Mouse (Mus musculus) brown adipose tissue, adult 24 weeks (tissue): ENCODE results near the gene Nrn1. TPM values are rescaled to one million over a fixed set of nuclear protein-coding genes. Genes with fewer than 3 reads are reported as not detected.

Source experiments
- H3K27ac ChIP-seq: fragments of 200-500 bp; replicated peaks from 2 replicates; pipeline ENCODE4 v1.5.1; 2012; ENCODE audit warnings: low read depth, mild to moderate bottlenecking, low read length
- H3K4me1 ChIP-seq: fragments of 200-500 bp; 2 replicates; pipeline ENCODE4 v1.6.1; 2012; ENCODE audit warnings: low read length, mixed read lengths; ENCODE audit not compliant: control insufficient read depth, insufficient read depth, insufficient read length
- H3K4me3 ChIP-seq: fragments of 200-500 bp; 2 replicates; pipeline ENCODE4 v1.5.1; 2012; ENCODE audit warnings: low read depth, mild to moderate bottlenecking, low read length, moderate library complexity; ENCODE audit not compliant: insufficient read depth
- polyA plus RNA-seq: library from polyadenylated mRNA; stranded (reverse); fragments of >200 nt; gene quantifications from 2 replicates; pipeline ENCODE4 v1.2.4, GENCODE M21; 2012; ENCODE audit not compliant: missing spikeins, insufficient read depth, insufficient read length

The Nrn1 gene
- polyA plus RNA-seq = 7.0 and 7.5 TPM in 2 replicates

DNA sequence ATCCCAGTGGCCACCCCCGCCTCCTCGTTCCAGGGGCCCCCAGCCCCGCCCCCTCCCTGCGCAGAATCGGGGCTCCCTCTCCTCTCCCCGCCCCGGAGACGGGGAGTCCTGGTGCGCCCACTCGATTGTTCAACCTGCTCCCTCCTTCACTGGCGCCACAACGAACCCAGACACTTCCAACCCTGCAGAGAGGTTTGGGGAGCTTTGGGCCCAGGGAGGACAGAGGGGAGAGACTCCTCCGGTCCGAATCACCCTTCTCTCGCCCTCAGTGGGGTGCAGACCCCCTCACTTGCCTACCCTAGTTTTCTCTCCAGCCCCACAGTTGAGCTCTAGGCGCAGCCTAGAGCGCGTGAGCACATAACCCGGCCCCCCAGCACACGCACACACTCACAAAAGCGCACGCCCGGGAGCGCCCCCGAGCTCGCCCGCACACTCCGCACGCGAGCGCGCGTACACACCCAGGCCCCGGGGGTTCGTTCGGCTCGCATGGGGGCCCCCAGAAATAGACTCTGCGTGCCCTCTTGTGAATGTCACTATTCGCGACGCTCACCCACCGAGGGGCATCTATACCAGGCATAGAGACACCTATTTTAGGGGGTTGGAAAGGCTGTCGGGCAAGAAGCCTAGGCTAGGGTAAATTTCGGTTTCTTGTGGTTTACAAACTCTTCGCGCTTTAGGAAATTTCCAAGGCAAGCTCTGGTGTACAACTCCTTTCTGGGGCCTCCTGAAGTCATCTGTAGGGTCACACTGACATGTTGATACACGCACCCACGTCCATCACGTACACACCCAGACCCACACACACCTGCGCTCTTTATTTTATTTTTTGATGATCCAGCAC is at the start of gene Nrn1:
Gene Nrn1 (minus strand): TSS at position 401 of the 841 bp plus-strand sequence.
- H3K4me1 ChIP-seq = 0 out of 2 replicates have a peak, but pooled peaks cover 2% of the 10 kb centered on the region
- 0 out of 2 replicates have a peak within 1 kb of the TSS, but pooled peaks have one; percentile 29 for H3K4me3 ChIP-seq
- H3K27ac ChIP-seq = no peak within 1 kb of the TSS

DNA sequence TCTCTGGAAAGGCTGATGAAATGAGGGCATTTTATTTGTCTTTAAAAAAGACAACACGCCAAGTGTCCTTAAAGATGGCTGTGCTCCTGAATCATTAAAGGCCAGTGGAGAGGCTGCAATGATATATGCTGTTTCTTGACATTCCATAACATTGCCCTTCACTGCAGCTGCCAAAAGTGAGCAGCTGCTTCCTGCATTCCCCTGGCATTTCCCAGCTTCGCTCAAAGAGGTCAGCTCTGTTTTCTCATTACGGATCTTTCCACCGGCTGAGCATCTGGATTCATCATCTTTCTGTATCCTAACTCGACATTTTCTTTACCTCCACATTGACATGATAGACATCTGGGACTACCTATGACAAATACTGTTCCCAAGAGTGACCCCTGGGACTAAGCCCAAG is 44.7 kb upstream of the Nrn1 start:
- no peak overlapping the region for H3K4me3 ChIP-seq
- no peaks in the 10 kb centered on the region for H3K4me1 ChIP-seq
- H3K27ac ChIP-seq = no peak overlapping the region

- Histone ChIP-seq H3K4me1 (no peaks in the 10 kb centered on the region), H3K27ac (no peak overlapping the region)
Observed at GRCm38 (mm10) chr13:36766801-36767200, 31.9 kb upstream of the Nrn1 start.

GRCm38 (mm10) chr13:36751861-36752260 is 16.9 kb upstream of the Nrn1 start:
- no peak overlapping the region for H3K27ac ChIP-seq
- no peak overlapping the region for H3K4me3 ChIP-seq
- H3K4me1 ChIP-seq = no peaks in the 10 kb centered on the region

More at GRCm38 (mm10) chr13:36766801-36767200, 31.9 kb upstream of the Nrn1 start:
- H3K4me3 ChIP-seq = no peak overlapping the region

GRCm38 (mm10) chr13:36750056-36750455 is 15.1 kb upstream of the Nrn1 start:
- Histone ChIP-seq H3K4me1 (no peaks in the 10 kb centered on the region), H3K27ac (no peak overlapping the region), H3K4me3 (no peak overlapping the region)

- Histone ChIP-seq H3K27ac (no peak overlapping the region), H3K4me1 (no peaks in the 10 kb centered on the region), H3K4me3 (no peak overlapping the region)
Observed at GRCm38 (mm10) chr13:36736619-36736996, 1.7 kb upstream of the Nrn1 start.

DNA sequence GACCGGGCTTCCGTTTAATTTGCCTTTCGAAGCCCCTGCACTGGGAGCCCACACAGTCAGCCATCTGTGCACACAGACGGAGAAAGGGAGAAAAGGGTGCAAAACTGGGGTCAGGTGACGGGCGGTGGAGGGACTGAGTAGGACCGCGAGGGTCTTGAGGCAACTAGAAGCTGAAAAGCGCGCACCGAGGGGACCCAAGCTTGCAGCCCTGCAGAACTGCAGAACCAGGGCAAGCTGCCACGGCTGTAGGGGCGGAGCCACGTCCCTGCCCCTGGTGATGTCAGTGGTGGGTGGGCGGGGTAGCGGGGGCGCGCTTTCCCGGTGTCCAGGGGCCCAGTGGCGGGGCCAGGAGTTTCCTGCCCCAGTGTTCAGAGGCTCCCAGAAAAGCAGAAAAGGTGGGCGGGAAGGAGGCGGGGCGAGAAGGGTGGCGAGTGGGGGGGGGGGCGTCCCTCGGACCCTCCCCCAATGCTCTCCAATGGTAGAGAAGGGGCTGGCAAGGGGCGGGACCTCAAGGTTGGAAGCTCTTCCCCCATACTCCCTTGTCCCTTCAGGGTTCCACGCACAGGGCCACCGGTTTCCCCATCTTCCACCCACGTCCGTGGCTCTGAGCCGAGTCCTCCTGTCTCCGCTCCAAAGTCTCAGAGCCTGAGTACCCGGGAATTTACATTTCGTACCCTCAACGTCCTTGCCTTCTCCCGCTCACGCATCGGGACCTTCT is 1.1 kb upstream of the Nrn1 start:
- H3K4me1 ChIP-seq = 0 out of 2 replicates have a peak, but pooled peaks cover 2% of the 10 kb centered on the region
- no peak overlapping the region for H3K4me3 ChIP-seq
- no peak overlapping the region for H3K27ac ChIP-seq

DNA sequence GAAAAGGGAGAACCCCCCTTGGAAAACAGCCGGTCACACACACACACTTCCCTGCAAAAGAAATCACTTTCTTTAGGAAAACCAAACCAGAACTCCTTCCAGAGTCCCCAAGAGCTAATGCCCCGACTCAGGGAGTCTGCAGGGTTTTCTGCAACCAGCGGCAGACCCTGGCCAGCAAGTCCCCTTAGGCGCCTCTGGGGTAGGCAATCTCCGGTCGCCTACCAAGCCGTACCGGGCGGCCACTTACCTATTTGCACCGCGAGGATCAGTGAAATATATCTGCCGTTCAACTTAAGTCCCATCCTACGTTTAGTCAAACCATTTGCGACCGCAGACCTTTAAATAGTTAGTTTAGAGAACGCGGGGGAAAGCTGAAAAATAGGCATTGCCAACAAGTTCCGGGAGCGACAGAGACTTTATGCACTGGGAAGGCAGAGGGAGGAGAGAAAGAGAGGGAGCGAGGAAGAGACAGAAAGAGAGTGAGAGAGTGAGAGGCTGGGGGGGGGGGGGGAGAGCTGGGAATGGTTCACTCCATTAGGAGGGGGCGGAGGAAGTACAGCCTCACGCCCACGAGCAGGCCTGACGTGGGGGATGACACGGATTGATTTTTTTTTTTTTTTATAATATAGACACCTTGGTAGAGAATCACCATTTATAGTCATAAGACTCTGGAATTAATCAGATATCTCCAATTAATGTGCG is 791 bp downstream of the Nrn1 start:
- Histone ChIP-seq H3K4me3 (no peak overlapping the region), H3K4me1 (0 out of 2 replicates have a peak, but pooled peaks cover 2% of the 10 kb centered on the region), H3K27ac (no peak overlapping the region)

- Histone ChIP-seq H3K4me1 (0 out of 2 replicates have a peak, but pooled peaks cover 2% of the 10 kb centered on the region), H3K4me3 (no peak overlapping the region), H3K27ac (no peak overlapping the region)
Observed at GRCm38 (mm10) chr13:36733566-36733965, 1.4 kb downstream of the Nrn1 start.

GRCm38 (mm10) chr13:36732891-36733490 is 1.9 kb downstream of the Nrn1 start:
- Histone ChIP-seq H3K27ac (no peak overlapping the region), H3K4me3 (no peak overlapping the region), H3K4me1 (0 out of 2 replicates have a peak, but pooled peaks cover 2% of the 10 kb centered on the region)

GRCm38 (mm10) chr13:36731931-36732461 is 2.9 kb downstream of the Nrn1 start:
- H3K27ac ChIP-seq = no peak overlapping the region
- peak overlapping the region; percentile 45 for H3K4me3 ChIP-seq
- H3K4me1 ChIP-seq = 0 out of 2 replicates have a peak, but pooled peaks cover 2% of the 10 kb centered on the region

DNA sequence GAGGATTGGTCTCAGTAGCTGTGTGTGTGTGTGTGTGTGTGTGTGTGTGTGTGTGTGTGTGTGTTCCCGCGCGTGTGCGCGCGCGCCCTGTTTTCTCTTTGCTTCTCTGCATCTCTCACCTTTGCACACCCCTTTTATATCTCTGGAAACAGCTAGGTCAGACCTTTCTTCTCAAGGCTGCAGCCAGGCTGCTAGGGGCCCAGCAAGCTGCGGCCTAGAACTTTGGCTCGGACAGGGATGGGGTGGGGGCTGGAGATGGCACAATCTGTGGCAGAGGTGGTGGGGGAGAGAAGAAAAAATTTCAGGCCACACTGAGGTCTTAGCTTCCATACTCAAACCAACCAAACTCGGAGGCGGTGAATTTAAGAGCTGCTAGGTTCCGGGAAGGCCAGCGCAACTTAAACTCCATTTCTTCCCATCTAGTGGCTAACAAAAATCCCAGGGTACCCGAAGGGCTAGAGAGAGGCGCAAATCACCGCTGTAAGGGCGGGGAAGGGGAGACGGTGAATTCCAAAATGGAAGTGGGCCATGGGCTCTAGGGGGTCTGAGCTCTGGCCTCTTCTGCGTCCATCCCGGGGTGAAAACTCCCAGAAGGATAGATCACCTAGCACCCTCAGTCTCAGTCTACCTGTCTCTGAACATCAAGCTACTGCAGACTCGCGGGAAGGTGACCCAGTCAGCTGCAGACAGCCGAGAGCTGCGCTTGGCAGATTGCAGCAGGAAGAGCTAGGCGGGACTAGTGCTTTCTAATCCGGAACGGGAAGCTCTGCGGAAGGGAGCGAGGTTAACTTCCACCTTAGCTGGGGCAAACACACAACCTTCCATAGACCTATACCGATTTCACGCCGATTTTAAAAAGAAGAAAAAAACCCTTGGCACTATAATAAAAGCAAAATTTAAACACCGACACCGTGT is 3.7 kb downstream of the Nrn1 start:
- peak overlapping the region; percentile 45 for H3K4me3 ChIP-seq
- 0 out of 2 replicates have a peak, but pooled peaks cover 2% of the 10 kb centered on the region for H3K4me1 ChIP-seq
- no peak overlapping the region for H3K27ac ChIP-seq

DNA sequence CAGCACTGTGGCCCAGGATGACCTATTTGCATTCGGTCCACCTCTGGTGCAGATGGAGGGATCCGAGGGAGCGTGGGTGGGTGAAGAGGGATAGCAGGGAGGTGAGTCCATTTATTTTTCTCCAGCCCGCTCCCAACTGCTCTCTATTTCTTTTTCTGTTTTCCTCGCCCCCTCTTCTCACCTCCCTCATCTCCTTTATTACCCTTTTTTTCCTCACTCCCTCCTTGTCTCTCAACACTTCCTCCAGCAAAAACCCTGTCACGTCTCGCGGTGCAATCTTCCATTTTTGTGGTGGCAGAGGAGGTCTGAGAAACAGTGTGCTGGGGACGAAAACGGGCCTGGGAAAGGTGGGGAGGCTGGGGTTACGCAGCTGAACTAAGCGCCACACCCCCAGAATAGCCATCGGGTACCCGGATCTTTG is 4.6 kb downstream of the Nrn1 start:
- H3K4me3 ChIP-seq = no peak overlapping the region
- no peak overlapping the region for H3K27ac ChIP-seq
- H3K4me1 ChIP-seq = 0 out of 2 replicates have a peak, but pooled peaks cover 2% of the 10 kb centered on the region
